ENCODE assay signal across 11 mouse cellular contexts in the genomic region with DNA sequence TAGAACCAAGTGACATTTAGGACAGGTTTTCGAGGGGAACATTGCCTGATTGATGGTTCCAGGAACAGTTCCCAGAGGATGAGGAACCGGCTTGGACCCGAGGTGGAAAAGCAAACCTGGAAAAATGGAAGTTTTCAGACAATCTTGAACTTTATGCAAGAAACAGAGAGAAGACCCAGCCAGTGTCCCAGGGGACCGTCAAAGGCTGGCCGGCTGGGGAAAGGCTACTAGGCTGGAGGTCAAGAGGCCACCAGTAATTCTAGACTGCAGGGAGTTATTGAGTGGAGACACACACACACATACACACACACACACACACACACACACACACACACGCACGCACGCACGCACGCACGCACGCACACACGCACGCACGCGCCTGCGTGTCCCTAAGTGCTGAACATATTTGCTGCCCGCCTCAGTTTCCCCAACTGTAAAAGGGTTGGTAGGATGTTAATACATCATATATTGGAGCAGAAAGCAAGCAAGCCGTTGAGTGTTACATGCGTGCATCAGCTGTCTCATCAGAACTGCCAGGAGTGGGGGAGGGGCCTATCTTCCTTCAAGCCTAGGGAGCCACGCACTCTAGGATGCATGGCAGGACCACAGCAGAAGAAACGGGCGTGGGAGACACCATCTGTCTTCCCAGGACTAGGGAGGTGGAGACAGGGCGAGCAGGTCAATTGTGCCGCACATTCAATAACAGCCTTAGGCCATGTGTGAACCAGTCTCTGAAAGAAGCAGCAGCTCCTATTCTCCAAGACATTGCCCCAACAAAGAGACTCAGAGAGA. TPM values are rescaled to one million over a fixed set of nuclear protein-coding genes. Genes with fewer than 3 reads are reported as not detected.
A peak's percentile ranks its signal among the peaks of the same experiment; 100 is the strongest.
DNase-seq lines count a peak whose midpoint lies in the region; ATAC-seq and TF ChIP-seq lines count a peak whose summit lies in the region.
"Had no signal": no experiment of that assay in that cellular context is flagged by ENCODE, and none has a peak within 500 bp of the region (broad histone marks: within the 10 kb centered on the region; RNA-seq: fewer than 3 reads in every experiment).

No protein-coding gene starts in this region.

- H3K27ac ChIP-seq in cerebellum, adult 2 months (ENCODE audit: insufficient read depth, low read length): no peak overlapping the region
- H3K27ac ChIP-seq in midbrain, embryonic 14.5 days (replicated peaks; ENCODE audit: low read depth, low read length): no peak overlapping the region
- H3K27ac ChIP-seq in midbrain, embryonic 15.5 days: no peak overlapping the region
- H3K27ac ChIP-seq in hindbrain, postnatal 0 days: no peak overlapping the region
- H3K27ac ChIP-seq: gastrocnemius, adult 2 months; hindbrain, embryonic 15.5 days; macrophage had no signal

- H3K36me3 ChIP-seq in midbrain, embryonic 14.5 days (ENCODE audit: control insufficient read depth, insufficient read depth, low read length): peaks cover 4% of the 10 kb centered on the region; the same call in 1 of the 2 replicates
- no peaks in the 10 kb centered on the region for H3K36me3 ChIP-seq in midbrain, embryonic 15.5 days (replicated peaks)
- H3K36me3 ChIP-seq in hindbrain, postnatal 0 days (ENCODE audit: insufficient read depth, low read length): peaks cover under 1% of the 10 kb centered on the region; the same call in 1 of the 2 replicates

- no peak for ATAC-seq in midbrain, embryonic 14.5 days (ENCODE audit: low FRiP score, low TSS enrichment)
- no peak for ATAC-seq in midbrain, embryonic 15.5 days (replicated peaks)
- ATAC-seq in hindbrain, postnatal 0 days: no peak

- no peak for TF ChIP-seq CTCF in cerebellum, adult 2 months (IDR thresholded peaks at IDR 0.05; ENCODE audit: borderline replicate concordance, insufficient read depth, low read depth, low read length)
- TF ChIP-seq CTCF in hindbrain, postnatal 0 days (IDR thresholded peaks at IDR 0.05; ENCODE audit: low read depth): no peak

- H3K4me3 ChIP-seq in cerebellum, adult 2 months (replicated peaks; ENCODE audit: insufficient read depth, low read depth, low read length): no peak overlapping the region
- H3K4me3 ChIP-seq in midbrain, embryonic 14.5 days (replicated peaks; ENCODE audit: low read depth, low read length): no peak overlapping the region
- H3K4me3 ChIP-seq in midbrain, embryonic 15.5 days: no peak overlapping the region
- no peak overlapping the region for H3K4me3 ChIP-seq in hindbrain, postnatal 0 days (ENCODE audit: low read length)
- H3K4me3 ChIP-seq: gastrocnemius, adult 2 months; hindbrain, embryonic 15.5 days had no signal

- H3K4me2 ChIP-seq in midbrain, embryonic 14.5 days (ENCODE audit: low read length): no peak overlapping the region
- no peak overlapping the region for H3K4me2 ChIP-seq in midbrain, embryonic 15.5 days
- H3K4me2 ChIP-seq in hindbrain, postnatal 0 days (ENCODE audit: low read depth, low read length): no peak overlapping the region
- H3K4me2 ChIP-seq: hindbrain, embryonic 15.5 days had no signal

- 66% methylated on average over 25 of the region's 25 CpGs for WGBS in cerebellum, adult 2 months
- 69% methylated on average over 25 of the region's 25 CpGs for WGBS in midbrain, embryonic 14.5 days
- WGBS in midbrain, embryonic 15.5 days: 65% methylated on average over 24 of the region's 25 CpGs
- WGBS in hindbrain, postnatal 0 days: 60% methylated on average over 25 of the region's 25 CpGs

- no peaks in the 10 kb centered on the region for H3K27me3 ChIP-seq in cerebellum, adult 2 months (ENCODE audit: control insufficient read depth, insufficient read depth, low read length)
- H3K27me3 ChIP-seq in midbrain, embryonic 14.5 days (ENCODE audit: control insufficient read depth, insufficient read depth, low read length): no peaks in the 10 kb centered on the region
- no peaks in the 10 kb centered on the region for H3K27me3 ChIP-seq in midbrain, embryonic 15.5 days (replicated peaks)
- H3K27me3 ChIP-seq in hindbrain, postnatal 0 days (ENCODE audit: insufficient read depth, low read length): no peaks in the 10 kb centered on the region
- H3K27me3 ChIP-seq: hindbrain, embryonic 15.5 days had no signal

- peak; percentile 79 to 82 for DNase-seq in cerebellum, postnatal 10 days
- no peak for DNase-seq in cerebellum, adult 2 months
- DNase-seq in midbrain, embryonic 14.5 days: peak; percentile 70
- DNase-seq in hindbrain, postnatal 0 days (ENCODE audit: low spot score): peak; percentile 34
- DNase-seq in right cerebral cortex, postnatal 25 days: peak; percentile 38
- no peak for DNase-seq in thymus, postnatal 25 days
- no peak for DNase-seq in ovary, postnatal 36 days (ENCODE audit: low spot score)
- DNase-seq: gastrocnemius, adult 2 months had no signal

- peaks cover 19% of the 10 kb centered on the region for H3K4me1 ChIP-seq in cerebellum, adult 2 months (ENCODE audit: control insufficient read depth, insufficient read depth, low read length)
- H3K4me1 ChIP-seq in midbrain, embryonic 14.5 days (ENCODE audit: control insufficient read depth, insufficient read depth, low read length): peaks cover 9% of the 10 kb centered on the region
- H3K4me1 ChIP-seq in midbrain, embryonic 15.5 days: peaks cover 12% of the 10 kb centered on the region
- H3K4me1 ChIP-seq in hindbrain, postnatal 0 days (ENCODE audit: insufficient read depth, low read length): 0 out of 2 replicates have a peak, but pooled peaks cover 3% of the 10 kb centered on the region

- H3K9ac ChIP-seq in midbrain, embryonic 14.5 days (replicated peaks; ENCODE audit: low read length): no peak overlapping the region
- H3K9ac ChIP-seq in midbrain, embryonic 15.5 days: no peak overlapping the region
- H3K9ac ChIP-seq in hindbrain, postnatal 0 days (replicated peaks; ENCODE audit: low read length): no peak overlapping the region
- H3K9ac ChIP-seq: hindbrain, embryonic 15.5 days had no signal

- H3K9me3 ChIP-seq in midbrain, embryonic 14.5 days (ENCODE audit: control insufficient read depth, low read length): no peaks in the 10 kb centered on the region
- no peaks in the 10 kb centered on the region for H3K9me3 ChIP-seq in midbrain, embryonic 15.5 days
- no peaks in the 10 kb centered on the region for H3K9me3 ChIP-seq in hindbrain, postnatal 0 days (ENCODE audit: low read length)
- H3K9me3 ChIP-seq: hindbrain, embryonic 15.5 days had no signal

- TF ChIP-seq POLR2A in cerebellum, adult 2 months (IDR thresholded peaks at IDR 0.05; ENCODE audit: borderline replicate concordance, insufficient read depth, low read length): no peak

RNA-seq across cellular contexts. Expression of a gene that starts 22.9 kb away (rescaled TPM):
- 60.5 and 63.1 TPM in 2 replicates for polyA plus RNA-seq in cerebellum, adult 2 months (2012; rRNA removed)
- 40.3 and 53.7 TPM in 2 replicates for polyA plus RNA-seq in midbrain, embryonic 14.5 days (2014; fragmentation: Nextera tagmentation; extraction: Ambion mirVana)
- polyA plus RNA-seq in midbrain, embryonic 15.5 days (2015; fragmentation: Nextera tagmentation; extraction: Ambion mirVana): 75.4 and 78.7 TPM in 2 replicates
- total RNA-seq in hindbrain, postnatal 0 days (2014; rRNA removed): 74.9 and 98.9 TPM in 2 replicates
- 59.4 and 60.9 TPM in 2 replicates for polyA plus RNA-seq in hindbrain, postnatal 0 days (2015; fragmentation: Nextera tagmentation; extraction: Ambion mirVana)

RNA-seq across cellular contexts. Expression of a gene that starts 32.0 kb away (rescaled TPM):
- polyA plus RNA-seq in cerebellum, adult 2 months (2012; rRNA removed): 40.8 and 44.6 TPM in 2 replicates
- 2.3 and 2.8 TPM in 2 replicates for polyA plus RNA-seq in midbrain, embryonic 14.5 days (2014; fragmentation: Nextera tagmentation; extraction: Ambion mirVana)
- polyA plus RNA-seq in midbrain, embryonic 15.5 days (2015; fragmentation: Nextera tagmentation; extraction: Ambion mirVana): 2.8 and 4.2 TPM in 2 replicates
- total RNA-seq in hindbrain, postnatal 0 days (2014; rRNA removed): 4.9 and 8.2 TPM in 2 replicates
- 2.9 and 3.1 TPM in 2 replicates for polyA plus RNA-seq in hindbrain, postnatal 0 days (2015; fragmentation: Nextera tagmentation; extraction: Ambion mirVana)
- polyA plus RNA-seq: macrophage had no signal

RNA-seq across cellular contexts. Expression of a gene that starts 48.8 kb away (rescaled TPM):
- polyA plus RNA-seq in cerebellum, adult 2 months (2012; rRNA removed): 70.9 and 72.4 TPM in 2 replicates
- 44.6 and 44.7 TPM in 2 replicates for polyA plus RNA-seq in midbrain, embryonic 14.5 days (2014; fragmentation: Nextera tagmentation; extraction: Ambion mirVana)
- 54.7 and 55.7 TPM in 2 replicates for polyA plus RNA-seq in midbrain, embryonic 15.5 days (2015; fragmentation: Nextera tagmentation; extraction: Ambion mirVana)
- total RNA-seq in hindbrain, postnatal 0 days (2014; rRNA removed): 24.8 and 38.6 TPM in 2 replicates
- 32.1 and 35.5 TPM in 2 replicates for polyA plus RNA-seq in hindbrain, postnatal 0 days (2015; fragmentation: Nextera tagmentation; extraction: Ambion mirVana)

RNA-seq across cellular contexts. Expression of a gene that starts 50.7 kb away (rescaled TPM):
- 51.2 and 57.4 TPM in 2 replicates for polyA plus RNA-seq in cerebellum, adult 2 months (2012; rRNA removed)
- polyA plus RNA-seq in midbrain, embryonic 14.5 days (2014; fragmentation: Nextera tagmentation; extraction: Ambion mirVana): 28.4 and 32.3 TPM in 2 replicates
- 42.7 and 44.5 TPM in 2 replicates for polyA plus RNA-seq in midbrain, embryonic 15.5 days (2015; fragmentation: Nextera tagmentation; extraction: Ambion mirVana)
- 41.3 and 45.0 TPM in 2 replicates for total RNA-seq in hindbrain, postnatal 0 days (2014; rRNA removed)
- polyA plus RNA-seq in hindbrain, postnatal 0 days (2015; fragmentation: Nextera tagmentation; extraction: Ambion mirVana): 46.4 and 47.7 TPM in 2 replicates

Comparison
In these comparisons a context has a peak if more than half of its experiments do, and no peak if none do; other contexts are left out.
1. DNase-seq: peak in cerebellum, postnatal 10 days (2 of 2), midbrain, embryonic 14.5 days (single experiment), hindbrain, postnatal 0 days (single experiment) and right cerebral cortex, postnatal 25 days (single experiment); none in cerebellum, adult 2 months (0 of 2), thymus, postnatal 25 days (single experiment) and ovary, postnatal 36 days (single experiment).